Mouse (Mus musculus) midbrain, embryonic 12.5 days (tissue): ENCODE results near the gene Gm28635. TPM values are rescaled to one million over a fixed set of nuclear protein-coding genes. Genes with fewer than 3 reads are reported as not detected.
A peak's percentile ranks its signal among the peaks of the same experiment; 100 is the strongest.

ENCODE experiments used
- ATAC-seq: fragments of 200-750 bp; cut with Nextera tagmentation; 2 replicates; pipeline ENCODE4 v1.8.0; 2017; ENCODE audit warnings: low read depth, moderate TSS enrichment, moderate library complexity; ENCODE audit not compliant: low FRiP score
- H3K27ac ChIP-seq: fragments of 300-500 bp; sonication (generic); replicated peaks from 2 replicates; pipeline ENCODE4 v1.5.1; 2016; ENCODE audit warnings: mild to moderate bottlenecking
- H3K27me3 ChIP-seq: fragments of 300-500 bp; sonication (generic); 2 replicates; pipeline ENCODE4 v1.6.1; 2016; ENCODE audit warnings: mild to moderate bottlenecking
- H3K36me3 ChIP-seq: fragments of 300-500 bp; sonication (generic); 2 replicates; pipeline ENCODE4 v1.6.1; 2016
- H3K4me1 ChIP-seq: fragments of 300-500 bp; sonication (generic); 2 replicates; pipeline ENCODE4 v1.6.1; 2016
- H3K4me2 ChIP-seq: fragments of 300-500 bp; sonication (generic); replicated peaks from 2 replicates; pipeline ENCODE4 v1.6.1; 2016; ENCODE audit warnings: mild to moderate bottlenecking, moderate library complexity
- H3K4me3 ChIP-seq: fragments of 300-500 bp; sonication (generic); 2 replicates; pipeline ENCODE4 v1.5.1; 2016; ENCODE audit warnings: mild to moderate bottlenecking
- H3K9ac ChIP-seq: fragments of 300-500 bp; sonication (generic); replicated peaks from 2 replicates; pipeline ENCODE4 v1.6.1; 2016; ENCODE audit warnings: mild to moderate bottlenecking, moderate library complexity
- H3K9me3 ChIP-seq: fragments of 300-500 bp; sonication (generic); 2 replicates; pipeline ENCODE4 v1.6.1; 2016; ENCODE audit warnings: mild to moderate bottlenecking
- WGBS: fragments of 180-500 bp; shearing (Covaris S2); methylation state at CpG from one replicate; pipeline ENCODE4 v1.1.7; 2016; 5-methylcytosine and 5-hydroxymethylcytosine counted together
- polyA plus RNA-seq: library from polyadenylated mRNA; unstranded; fragments of >200 nt; fragmentation: Nextera tagmentation; extraction: Ambion mirVana; gene quantifications from 2 replicates; pipeline ENCODE4 v1.2.1, GENCODE M21; 2016

Gm28635 gene
- polyA plus RNA-seq, 1 experiment from 2014 or later, result not detected

DNA sequence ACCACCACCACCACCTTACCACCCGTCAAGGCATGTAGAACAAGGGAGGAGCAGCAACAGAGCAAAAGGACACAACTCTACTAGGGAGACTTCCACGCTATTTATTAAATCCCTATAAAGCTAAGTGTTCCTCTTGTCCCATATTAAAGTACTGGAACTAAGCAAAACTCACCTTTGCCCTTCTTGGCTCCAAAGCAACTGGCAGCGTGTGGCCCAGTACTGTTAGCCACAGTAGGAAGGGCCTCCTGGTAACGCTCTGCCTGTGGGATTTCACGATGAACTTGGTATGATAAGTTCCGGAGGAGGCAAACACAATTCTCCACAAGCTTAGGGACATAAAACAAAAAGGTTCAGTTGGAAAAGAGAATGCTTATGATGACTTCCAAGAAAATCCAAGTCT lies 65.1 kb downstream of the Gm28635 start:
- H3K36me3 ChIP-seq, result peaks cover 86% of the 10 kb centered on the region
- no peaks in the 10 kb centered on the region for H3K27me3 ChIP-seq
- H3K27ac ChIP-seq, result no peak overlapping the region
- no peaks in the 10 kb centered on the region for H3K9me3 ChIP-seq
- H3K9ac ChIP-seq, result no peak overlapping the region
- no peaks in the 10 kb centered on the region for H3K4me1 ChIP-seq
- ATAC-seq, result no peak
- no peak overlapping the region for H3K4me3 ChIP-seq
- WGBS, result 94% methylated on average over 6 of the region's 6 CpGs
- H3K4me2 ChIP-seq, result no peak overlapping the region

DNA sequence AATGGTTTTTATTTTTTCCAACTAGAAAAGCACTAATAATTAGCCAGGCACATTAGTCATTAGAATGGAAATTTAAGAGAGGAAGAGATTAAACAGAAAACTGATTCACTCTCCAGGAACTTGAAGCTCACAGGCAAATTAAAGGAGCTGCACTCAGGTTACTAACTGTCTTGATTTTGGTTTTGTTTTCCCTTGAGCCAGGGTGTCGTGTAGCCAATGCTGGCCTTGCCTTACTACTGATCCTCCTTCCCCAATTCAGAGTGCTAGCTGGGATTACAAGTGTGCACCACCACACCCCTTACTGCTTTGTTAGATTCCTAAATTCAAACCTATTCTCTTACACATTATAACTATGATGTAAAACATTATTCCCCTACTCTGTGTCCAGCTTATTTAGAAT lies 70.0 kb downstream of the Gm28635 start:
- Histone ChIP-seq H3K36me3 (peaks cover 91% of the 10 kb centered on the region), H3K27ac (no peak overlapping the region)
- ATAC-seq, result no peak

DNA sequence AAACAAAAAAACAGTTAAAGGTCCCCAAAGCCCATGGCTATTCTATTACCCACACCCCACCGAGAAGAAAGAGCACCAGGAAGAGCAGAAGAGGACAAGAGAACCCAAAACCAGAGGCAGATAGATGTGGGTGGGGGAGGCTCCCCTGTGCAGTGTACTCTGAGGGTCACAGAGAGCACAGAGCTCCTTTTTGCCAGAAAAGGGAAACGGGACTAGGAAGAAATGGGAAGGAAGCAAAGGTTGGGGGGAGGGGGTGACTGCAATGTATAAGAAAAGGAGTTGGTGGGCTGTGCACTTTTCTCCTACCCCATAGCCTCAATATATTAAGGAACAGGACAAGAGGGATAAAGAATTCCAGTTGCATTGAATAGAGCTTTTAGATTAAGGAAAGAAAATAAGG lies 76.9 kb downstream of the Gm28635 start:
- Histone ChIP-seq H3K4me2 (no peak overlapping the region), H3K36me3 (peaks cover 62% of the 10 kb centered on the region), H3K9ac (no peak overlapping the region), H3K4me1 (no peaks in the 10 kb centered on the region), H3K27ac (no peak overlapping the region), H3K4me3 (no peak overlapping the region), H3K27me3 (no peaks in the 10 kb centered on the region), H3K9me3 (no peaks in the 10 kb centered on the region)
- ATAC-seq, result no peak
- 79% methylated on average over 2 of the region's 2 CpGs for WGBS

More for the DNA sequence above, 70.0 kb downstream of the Gm28635 start:
- WGBS, result 93% methylated on average over 1 of the region's 1 CpGs
- H3K9me3 ChIP-seq, result no peaks in the 10 kb centered on the region
- H3K27me3 ChIP-seq, result no peaks in the 10 kb centered on the region
- H3K4me3 ChIP-seq, result no peak overlapping the region
- no peak overlapping the region for H3K9ac ChIP-seq
- H3K4me2 ChIP-seq, result no peak overlapping the region
- H3K4me1 ChIP-seq, result no peaks in the 10 kb centered on the region

DNA sequence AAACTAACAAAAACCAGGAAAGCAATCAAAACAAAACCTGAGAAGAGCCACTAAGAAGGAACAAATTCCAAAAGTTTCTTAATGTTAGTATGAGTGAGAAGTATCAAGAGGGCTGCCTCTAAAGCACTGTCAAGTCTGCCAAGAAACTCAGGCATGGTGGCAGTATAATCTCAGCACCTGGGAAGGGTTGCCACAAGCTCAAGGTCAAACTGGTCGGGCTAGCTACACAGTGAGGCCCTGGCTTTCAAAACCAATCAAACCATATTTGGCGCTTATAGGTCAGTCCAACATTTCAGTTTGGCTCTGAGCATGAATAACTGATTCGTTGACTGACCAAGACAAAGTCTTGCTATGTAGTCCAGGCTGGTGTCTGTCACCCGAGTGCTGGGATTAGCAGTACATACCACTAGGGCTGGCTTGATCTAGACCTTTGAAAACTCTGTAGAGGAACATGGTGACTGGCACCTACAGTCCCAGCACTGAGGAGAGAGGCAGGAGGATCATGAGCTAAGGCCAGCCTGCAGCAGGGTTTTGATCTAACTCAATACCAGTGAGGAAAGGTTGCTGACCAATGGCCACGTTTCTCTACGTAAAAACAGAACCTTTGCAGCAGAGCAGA lies 78.5 kb downstream of the Gm28635 start:
- Histone ChIP-seq H3K36me3 (peaks cover 51% of the 10 kb centered on the region), H3K9me3 (no peaks in the 10 kb centered on the region), H3K27me3 (no peaks in the 10 kb centered on the region), H3K27ac (no peak overlapping the region), H3K4me1 (no peaks in the 10 kb centered on the region), H3K4me2 (no peak overlapping the region), H3K4me3 (no peak overlapping the region), H3K9ac (no peak overlapping the region)
- WGBS, result 94% methylated on average over 6 of the region's 6 CpGs
- no peak for ATAC-seq

DNA sequence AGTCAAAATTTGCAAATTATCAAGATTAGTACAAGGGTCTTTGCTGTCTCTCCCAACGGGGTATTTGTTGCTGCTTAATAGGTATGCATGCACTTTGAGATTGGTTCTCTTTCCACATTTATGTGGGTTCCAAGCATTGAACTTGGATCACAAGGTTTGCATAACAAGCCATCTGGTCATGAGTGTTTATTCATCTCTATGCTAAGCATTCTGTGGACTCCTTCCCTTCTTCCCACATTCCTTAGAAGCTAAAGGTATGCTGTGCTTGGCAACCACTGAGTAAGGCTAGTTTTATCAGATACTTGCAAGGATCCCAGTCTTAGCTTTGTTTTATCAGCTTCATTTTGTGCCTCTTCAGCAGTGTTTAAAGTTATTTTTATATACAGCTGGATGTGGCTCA lies 80.7 kb downstream of the Gm28635 start:
- WGBS, result 94% methylated on average over 1 of the region's 1 CpGs
- Histone ChIP-seq H3K9me3 (no peaks in the 10 kb centered on the region), H3K4me1 (no peaks in the 10 kb centered on the region), H3K4me3 (no peak overlapping the region), H3K27me3 (no peaks in the 10 kb centered on the region), H3K36me3 (peaks cover 34% of the 10 kb centered on the region), H3K4me2 (no peak overlapping the region), H3K9ac (no peak overlapping the region), H3K27ac (no peak overlapping the region)
- no peak for ATAC-seq

DNA sequence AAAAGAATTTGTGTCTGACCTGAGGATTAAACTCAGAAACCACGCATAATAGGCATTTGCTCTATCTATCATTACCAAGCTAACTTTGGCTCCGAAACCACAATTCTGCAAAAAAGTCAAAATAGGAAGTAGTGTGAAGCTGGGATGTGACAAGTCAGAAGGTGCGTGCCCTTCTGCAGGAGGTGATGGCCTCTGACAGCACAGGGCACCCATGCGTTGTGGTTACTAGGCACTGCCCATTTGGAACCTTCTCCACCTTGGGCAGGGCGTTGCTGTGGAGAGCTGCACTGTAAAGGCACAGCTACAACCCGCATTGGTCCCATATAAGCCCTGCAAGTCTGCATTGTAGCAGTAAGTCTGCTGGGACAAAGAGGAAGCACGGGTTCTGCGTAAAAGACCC lies 85.0 kb downstream of the Gm28635 start:
- no peaks in the 10 kb centered on the region for H3K9me3 ChIP-seq
- 95% methylated on average over 8 of the region's 8 CpGs for WGBS
- no peak overlapping the region for H3K4me3 ChIP-seq
- H3K9ac ChIP-seq, result no peak overlapping the region
- peaks cover 23% of the 10 kb centered on the region for H3K36me3 ChIP-seq
- H3K27me3 ChIP-seq, result no peaks in the 10 kb centered on the region
- no peak for ATAC-seq
- no peaks in the 10 kb centered on the region for H3K4me1 ChIP-seq
- H3K27ac ChIP-seq, result no peak overlapping the region
- no peak overlapping the region for H3K4me2 ChIP-seq

DNA sequence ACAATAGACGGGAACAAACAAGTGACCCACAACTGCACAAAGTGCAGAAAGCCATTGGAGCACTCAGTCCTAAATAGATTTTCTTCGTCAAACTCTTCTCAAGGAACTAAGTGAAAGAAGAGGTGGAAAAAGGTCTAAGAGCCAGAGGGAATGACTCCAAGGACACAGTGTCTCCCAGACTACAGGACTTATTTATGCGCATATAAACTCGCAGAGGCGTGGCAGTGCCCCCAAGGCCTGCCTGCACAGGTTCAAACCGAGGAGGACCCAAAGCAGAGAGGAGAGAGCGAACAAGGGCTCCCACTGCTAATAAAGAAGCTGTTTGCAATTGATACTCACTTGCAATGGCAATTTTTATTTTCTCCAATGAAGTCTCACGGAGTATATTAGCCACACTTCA lies 92.1 kb downstream of the Gm28635 start:
- Histone ChIP-seq H3K9ac (no peak overlapping the region), H3K4me1 (no peaks in the 10 kb centered on the region), H3K27ac (no peak overlapping the region), H3K9me3 (no peaks in the 10 kb centered on the region), H3K36me3 (no peaks in the 10 kb centered on the region), H3K4me2 (no peak overlapping the region), H3K27me3 (no peaks in the 10 kb centered on the region), H3K4me3 (no peak overlapping the region)
- 85% methylated on average over 8 of the region's 8 CpGs for WGBS
- no peak for ATAC-seq

DNA sequence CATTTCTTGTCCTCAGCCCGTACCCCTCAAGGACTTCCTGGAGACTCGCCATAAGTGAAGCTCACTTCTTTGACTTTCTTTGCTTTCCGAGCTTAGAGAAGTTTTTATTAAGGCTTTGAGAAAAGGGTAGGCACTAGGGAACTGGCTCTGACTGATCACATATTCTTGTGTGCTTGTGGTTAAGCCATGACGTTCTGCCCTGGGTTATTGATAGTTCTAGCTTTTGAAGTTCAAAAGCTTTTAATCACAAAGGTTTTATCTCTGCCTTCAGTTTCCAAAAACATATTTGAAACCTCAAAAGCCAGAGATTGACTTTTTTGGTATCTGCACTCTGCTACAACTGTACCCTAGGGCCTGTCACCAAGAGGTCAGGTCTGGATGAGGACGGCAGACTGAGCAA lies 95.6 kb downstream of the Gm28635 start:
- Histone ChIP-seq H3K36me3 (no peaks in the 10 kb centered on the region), H3K4me3 (no peak overlapping the region), H3K9me3 (no peaks in the 10 kb centered on the region), H3K4me2 (no peak overlapping the region), H3K27ac (no peak overlapping the region), H3K9ac (no peak overlapping the region), H3K4me1 (no peaks in the 10 kb centered on the region), H3K27me3 (no peaks in the 10 kb centered on the region)
- no peak for ATAC-seq
- WGBS, result 88% methylated on average over 5 of the region's 5 CpGs

DNA sequence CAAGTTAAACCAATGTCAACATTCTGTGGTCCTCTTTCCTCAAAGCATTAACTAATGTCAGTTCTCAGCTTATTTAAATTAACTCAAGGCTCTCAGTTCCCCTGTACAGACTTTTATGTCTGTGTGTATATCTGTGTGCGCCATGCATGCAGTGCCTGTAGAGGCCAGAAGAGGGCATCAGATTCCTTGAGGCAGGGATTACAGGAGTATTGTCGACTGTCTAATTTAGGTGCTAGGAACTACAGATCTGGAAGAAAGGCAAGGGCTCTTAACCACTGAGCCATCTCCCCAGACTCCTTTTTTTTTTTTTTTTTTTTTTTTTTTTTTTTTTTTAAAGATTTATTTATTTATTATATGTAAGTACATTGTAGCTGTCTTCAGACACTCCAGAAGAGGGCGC lies 96.6 kb downstream of the Gm28635 start:
- Histone ChIP-seq H3K4me1 (no peaks in the 10 kb centered on the region), H3K9ac (no peak overlapping the region), H3K9me3 (no peaks in the 10 kb centered on the region), H3K27ac (no peak overlapping the region), H3K4me3 (no peak overlapping the region), H3K27me3 (no peaks in the 10 kb centered on the region), H3K36me3 (no peaks in the 10 kb centered on the region), H3K4me2 (no peak overlapping the region)
- 90% methylated on average over 2 of the region's 3 CpGs for WGBS
- ATAC-seq, result no peak

DNA sequence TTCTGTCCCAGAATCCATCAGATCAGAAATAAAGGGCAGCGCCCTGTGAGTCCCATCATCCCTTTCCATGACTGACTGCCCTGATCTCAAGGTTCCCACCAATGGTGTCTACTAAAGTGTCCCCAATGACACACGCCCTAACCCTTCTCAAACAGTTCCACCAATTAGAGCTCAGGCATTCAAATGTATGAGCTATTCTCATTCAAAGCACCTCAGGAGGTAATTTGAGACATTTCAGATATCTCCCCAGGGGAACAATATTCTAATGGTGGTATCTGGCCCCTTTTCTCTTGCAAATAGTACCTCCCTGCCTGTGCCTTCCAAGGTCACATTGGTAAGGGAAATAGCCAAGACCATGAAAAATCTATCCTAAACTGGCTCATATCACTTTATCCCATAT lies 98.5 kb downstream of the Gm28635 start:
- ATAC-seq, result no peak
- H3K9ac ChIP-seq, result no peak overlapping the region
- H3K27ac ChIP-seq, result no peak overlapping the region
- no peaks in the 10 kb centered on the region for H3K27me3 ChIP-seq
- no peaks in the 10 kb centered on the region for H3K9me3 ChIP-seq
- 88% methylated on average over 2 of the region's 2 CpGs for WGBS
- H3K4me2 ChIP-seq, result no peak overlapping the region
- no peaks in the 10 kb centered on the region for H3K36me3 ChIP-seq
- H3K4me1 ChIP-seq, result no peaks in the 10 kb centered on the region
- H3K4me3 ChIP-seq, result no peak overlapping the region

DNA sequence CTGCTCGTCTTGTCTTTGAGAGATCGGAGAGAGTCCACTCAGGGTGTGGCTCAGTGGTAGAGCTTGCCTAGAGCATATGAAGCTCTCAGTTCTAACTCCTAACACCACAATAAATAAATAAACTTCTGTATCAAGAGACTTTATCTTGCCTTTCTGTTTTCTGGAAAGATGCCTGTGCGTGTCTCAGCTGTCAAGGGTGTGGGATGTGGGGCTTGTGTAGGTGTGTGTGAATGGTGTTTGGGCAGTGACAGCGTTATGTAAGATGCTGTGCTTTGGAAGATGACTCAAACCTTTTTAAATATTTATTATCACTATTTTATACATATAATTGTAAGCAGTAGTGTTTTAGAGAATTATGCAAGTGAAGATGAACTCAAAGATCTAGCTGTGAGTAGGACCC lies 103.7 kb downstream of the Gm28635 start:
- Histone ChIP-seq H3K27ac (no peak overlapping the region), H3K4me2 (no peak overlapping the region), H3K9ac (no peak overlapping the region), H3K4me1 (no peaks in the 10 kb centered on the region), H3K27me3 (no peaks in the 10 kb centered on the region), H3K4me3 (no peak overlapping the region), H3K36me3 (no peaks in the 10 kb centered on the region), H3K9me3 (no peaks in the 10 kb centered on the region; the same call in 1 of the 2 replicates)
- 94% methylated on average over 4 of the region's 4 CpGs for WGBS
- ATAC-seq, result no peak

DNA sequence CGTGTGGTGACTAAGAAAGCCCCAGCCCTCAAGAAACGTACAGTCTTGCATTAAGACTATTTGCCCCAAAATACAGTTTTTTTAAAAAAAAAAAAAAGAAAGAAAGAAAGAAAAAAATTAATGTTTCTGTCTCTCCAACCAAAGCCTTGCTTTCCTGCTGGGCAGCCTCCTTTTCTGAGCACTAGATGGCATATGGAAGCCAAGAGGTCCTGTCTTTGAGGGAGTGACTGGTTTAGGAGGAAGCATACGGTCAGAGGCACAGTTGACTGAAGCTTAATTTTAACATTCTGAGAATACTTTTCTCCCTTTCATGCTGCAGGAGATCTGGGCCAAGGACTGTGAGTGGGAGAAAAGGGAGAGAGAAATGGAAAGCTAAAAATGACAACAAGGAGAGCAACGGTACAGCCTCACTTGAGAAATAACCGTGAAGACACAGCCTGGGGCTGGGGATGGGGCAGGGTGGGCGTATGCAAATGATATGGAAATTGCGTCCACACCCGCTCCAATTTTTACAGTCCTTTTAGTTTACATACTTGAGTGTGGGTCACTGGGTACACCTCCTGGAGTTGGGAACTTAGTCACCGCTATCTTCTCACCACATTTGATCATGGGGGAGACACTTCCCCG lies 120.8 kb downstream of the Gm28635 start:
- no peaks in the 10 kb centered on the region for H3K4me1 ChIP-seq

More for the DNA sequence above, 120.8 kb downstream of the Gm28635 start:
- no peak overlapping the region for H3K9ac ChIP-seq
- peak overlapping the region; percentile 26; the same call in 1 of the 2 replicates for H3K4me2 ChIP-seq
- ATAC-seq, result no peak
- H3K9me3 ChIP-seq, result no peaks in the 10 kb centered on the region
- H3K4me3 ChIP-seq, result no peak overlapping the region
- WGBS, result 61% methylated on average over 10 of the region's 10 CpGs
- no peaks in the 10 kb centered on the region for H3K36me3 ChIP-seq
- H3K27ac ChIP-seq, result no peak overlapping the region
- H3K27me3 ChIP-seq, result no peaks in the 10 kb centered on the region
